Mouse (Mus musculus) left cerebral cortex, adult 18-20 months (tissue): ENCODE results near the gene Lrrc63. TPM values are rescaled to one million over a fixed set of nuclear protein-coding genes. Genes with fewer than 3 reads are reported as not detected.

Experiments
- total RNA-seq, 2 experiments: library from RNA; stranded (reverse); gene quantifications; 2 replicates each; pipeline ENCODE4 v1.2.3; 2021

Lrrc63 gene
- total RNA-seq, 2 experiments from 2014 or later, result not detected

Other genes starting within 250 kb of the Lrrc63 start
- 10 to 100 TPM; 14.4 to 15.0 TPM for gene Lrch1, start 183.0 kb downstream of the Lrrc63 start, total RNA-seq
- gene Rubcnl, start 114.9 kb downstream of the Lrrc63 start, total RNA-seq, result 1 to 10 TPM; 1.8 to 2.1 TPM
- gene Lcp1, start 220 bp upstream of the Lrrc63 start, total RNA-seq, result 1 to 10 TPM; 6.2 to 7.1 TPM
- not detected for gene Cpb2, start 111.4 kb upstream of the Lrrc63 start, total RNA-seq
- 10 to 100 TPM; 55.2 to 56.4 TPM for gene Zc3h13, start 153.5 kb upstream of the Lrrc63 start, total RNA-seq